Mouse (Mus musculus): ENCODE measurements at regions not wholly inside any gene's neighbourhood (a gene's known extent, or its start where the extent isn't known, plus 50 kb on each side); places are given as distances from the start of the nearest gene placed in this dataset.
A peak's percentile ranks its signal among the peaks of the same experiment; 100 is the strongest.

DNA sequence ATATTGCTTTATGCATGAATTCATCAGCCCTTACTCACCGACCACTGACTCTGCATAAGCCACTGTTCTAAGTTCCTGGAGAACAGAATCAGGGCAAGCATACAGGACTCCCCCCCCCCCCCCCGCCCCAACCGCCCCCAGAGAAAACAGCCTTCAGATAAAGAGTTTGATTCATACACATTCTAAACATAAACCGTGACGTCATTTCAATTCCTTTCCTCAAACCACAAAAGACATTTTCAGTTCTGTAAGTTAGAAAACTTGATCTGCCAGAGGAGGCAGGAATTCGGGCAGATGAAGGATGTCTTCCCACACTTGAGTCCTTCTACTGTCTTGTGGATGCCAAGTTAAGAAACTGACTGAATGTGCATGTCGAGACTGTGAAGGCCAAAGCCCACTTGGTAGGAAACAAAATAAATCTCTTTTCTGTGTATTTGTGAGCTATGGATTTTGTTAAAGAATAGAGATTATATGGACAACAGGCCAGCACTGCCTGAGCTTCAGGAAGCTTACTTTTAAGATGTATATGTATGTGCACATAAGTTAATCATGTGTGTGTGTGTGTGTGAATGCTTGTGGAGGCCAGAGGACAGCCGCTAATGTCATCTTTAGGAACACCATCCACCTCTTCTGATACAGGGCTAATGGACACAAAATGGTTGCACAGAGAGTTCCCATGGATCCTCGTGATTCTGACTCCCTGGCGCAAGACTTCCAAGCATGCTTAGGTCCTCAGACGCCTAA, 202.4 kb downstream of the Sox4 start:
- DNase-seq = no peak

DNA sequence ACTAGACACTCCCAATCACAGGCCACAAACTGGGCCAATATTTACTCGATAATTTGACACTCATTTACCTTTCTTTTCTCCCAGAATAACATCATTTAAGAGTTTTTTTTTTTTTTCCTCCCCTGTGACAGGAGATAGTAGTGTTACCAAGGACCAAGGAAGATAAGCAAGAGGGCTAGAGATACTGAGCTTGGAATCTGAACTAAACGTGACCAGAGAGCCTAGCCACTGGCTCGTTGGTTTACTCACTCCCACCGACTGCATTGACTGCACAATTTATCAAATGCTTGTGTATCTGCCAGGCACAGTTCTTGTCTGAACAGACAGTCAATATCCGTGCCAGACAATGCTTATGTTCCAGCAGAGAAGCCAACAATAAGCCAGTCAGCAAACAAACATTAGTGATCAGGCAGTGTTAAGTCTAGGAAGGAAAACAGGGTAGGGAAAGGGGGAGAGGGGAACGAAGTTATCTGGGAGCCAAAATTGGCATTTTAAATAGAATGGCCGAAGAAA, 213.3 kb downstream of the Sox4 start:
- no peak for DNase-seq

DNA sequence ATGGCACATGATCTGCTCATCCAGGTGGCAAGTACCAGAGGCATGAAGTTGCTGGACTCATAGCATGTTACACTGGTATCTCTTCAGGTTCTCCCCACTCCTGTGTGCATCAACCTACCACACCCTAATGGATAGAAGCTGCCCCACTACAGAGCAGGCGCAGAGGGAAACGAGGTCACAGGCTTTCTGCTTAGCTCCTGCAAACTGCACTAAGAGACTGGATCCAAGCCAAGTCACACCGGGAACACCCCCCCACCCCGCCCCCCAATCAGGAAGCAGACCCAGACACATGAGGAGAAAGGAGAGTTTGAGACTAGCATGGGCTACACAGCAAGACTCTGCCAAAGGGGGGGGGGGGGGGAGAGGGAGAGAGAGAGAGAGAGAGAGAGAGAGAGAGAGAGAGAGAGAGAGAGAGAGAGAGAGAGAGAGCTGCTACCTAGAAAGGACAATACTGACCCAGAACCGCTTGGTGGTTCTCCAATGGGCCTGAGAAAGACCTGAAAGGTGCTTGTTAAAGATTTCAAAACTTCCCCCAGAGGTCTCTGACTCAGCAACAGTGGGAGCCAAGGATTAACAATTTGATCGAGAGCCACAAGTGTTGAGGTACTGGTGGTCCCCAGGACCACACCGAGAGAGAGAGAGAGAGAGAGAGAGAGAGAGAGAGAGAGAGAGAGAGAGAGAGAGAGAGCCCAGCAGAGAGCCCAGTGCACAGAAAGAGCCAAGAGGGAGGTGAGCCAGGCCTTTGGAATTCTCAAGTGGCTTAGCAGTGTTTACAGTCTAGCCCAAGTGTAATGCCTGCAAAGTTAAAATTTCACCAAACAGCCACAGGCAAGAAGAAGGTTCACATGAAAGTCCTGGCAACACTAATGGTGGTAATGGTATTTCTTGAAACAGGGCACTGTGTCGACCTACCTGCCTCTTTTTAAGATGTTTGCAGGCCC, 215.1 kb downstream of the Sox4 start:
- DNase-seq = no peak

DNA sequence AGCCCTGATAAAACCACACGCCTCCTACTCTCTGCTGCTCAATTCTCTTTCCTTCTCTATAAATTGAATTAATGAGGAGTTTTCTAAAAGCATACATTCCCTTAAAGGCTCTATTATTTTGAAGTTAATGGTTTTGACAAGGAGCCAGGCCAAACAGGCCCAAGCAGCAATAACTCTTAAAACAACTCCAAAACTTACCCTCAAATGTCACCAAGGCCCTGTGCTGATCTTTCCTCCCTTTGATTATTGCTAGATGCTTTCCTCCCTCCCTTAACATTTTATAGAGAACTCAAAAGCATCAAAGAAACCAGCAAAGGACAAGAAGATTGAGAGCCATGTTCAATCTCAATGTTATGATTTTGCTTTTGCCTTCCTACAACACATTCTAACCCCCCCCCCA, 221.0 kb downstream of the Sox4 start:
- DNase-seq = no peak

DNA sequence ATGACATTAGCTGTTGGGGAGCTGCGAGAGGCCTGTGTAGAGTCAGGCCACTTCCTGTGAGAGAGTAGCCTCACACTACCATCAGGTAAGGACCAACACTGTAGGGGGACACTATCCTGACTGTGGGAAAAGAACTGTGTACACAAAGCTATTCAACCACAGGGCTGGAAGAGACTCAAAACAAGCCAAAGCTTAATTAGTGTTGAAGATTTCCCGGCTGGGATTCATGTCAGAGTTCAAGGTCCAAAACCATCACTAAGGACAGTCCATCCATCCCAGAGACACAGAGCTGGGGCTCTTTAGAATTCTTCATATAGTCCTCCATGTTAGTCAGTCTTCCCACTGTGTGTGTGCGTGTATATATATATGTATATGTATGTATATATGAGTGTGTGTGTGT, 221.5 kb downstream of the Sox4 start:
- no peak for DNase-seq

DNA sequence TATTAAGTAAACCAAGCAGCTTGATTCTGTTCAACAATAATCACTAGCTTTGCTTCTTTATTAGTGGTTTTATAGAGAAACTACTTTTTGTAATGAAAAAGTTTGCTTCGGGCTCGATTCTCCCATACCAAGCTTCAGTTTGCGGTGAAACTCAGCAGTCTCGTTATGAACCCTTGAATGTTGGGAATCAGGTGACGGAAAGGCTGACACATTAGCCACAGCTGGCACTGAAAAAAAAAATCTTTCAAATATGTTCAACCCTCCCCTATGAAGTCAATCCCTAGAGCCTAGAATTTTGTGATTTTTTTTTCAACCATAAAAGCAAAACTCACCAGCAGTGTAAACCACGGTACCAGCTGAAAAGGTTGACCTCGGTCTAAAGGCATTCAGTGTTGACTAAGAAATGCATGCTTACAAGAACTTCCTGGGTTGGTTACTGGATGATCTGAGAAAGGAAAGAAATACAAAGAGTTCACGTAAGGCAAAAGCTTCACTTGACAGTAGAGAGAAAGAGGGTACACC, 223.4 kb downstream of the Sox4 start:
- DNase-seq = no peak

DNA sequence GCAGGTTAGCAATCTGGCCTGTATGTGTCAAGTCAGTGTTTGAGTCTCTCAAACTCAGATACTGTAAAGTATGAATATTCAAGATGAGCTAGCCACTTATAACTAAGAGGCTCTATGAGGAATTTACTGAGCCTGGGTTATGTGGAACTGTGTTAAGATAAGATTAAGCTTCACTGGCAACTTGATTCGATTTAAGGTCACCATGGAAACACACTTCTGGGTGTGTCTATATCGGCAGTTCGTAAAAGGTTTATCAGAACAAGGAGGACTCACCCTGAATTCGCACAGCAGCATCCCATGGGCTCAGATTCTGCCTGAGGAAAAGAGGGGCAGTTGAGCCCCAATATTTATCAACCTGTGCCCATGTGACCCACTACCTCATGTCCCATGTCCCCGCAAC, 224.7 kb downstream of the Sox4 start:
- DNase-seq = no peak

DNA sequence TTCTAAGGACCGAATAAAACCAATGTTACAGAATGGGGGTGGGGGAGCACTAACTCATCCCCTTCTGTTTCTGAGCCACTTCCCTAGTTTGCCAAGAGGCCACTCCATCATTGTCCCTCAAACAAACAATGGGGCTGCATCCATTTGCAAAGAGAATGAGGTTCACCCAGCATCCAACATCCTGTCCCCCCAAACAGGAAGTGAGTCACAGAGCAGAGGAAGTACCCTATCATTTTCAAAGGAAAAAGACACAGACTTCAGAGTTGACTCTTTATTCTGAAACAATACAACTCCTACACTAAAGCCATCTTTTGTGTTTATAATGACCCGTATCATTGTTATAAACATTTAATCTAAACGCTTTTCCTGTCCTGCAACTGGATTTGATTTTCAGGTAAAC, 229.2 kb downstream of the Sox4 start:
- no peak for DNase-seq

DNA sequence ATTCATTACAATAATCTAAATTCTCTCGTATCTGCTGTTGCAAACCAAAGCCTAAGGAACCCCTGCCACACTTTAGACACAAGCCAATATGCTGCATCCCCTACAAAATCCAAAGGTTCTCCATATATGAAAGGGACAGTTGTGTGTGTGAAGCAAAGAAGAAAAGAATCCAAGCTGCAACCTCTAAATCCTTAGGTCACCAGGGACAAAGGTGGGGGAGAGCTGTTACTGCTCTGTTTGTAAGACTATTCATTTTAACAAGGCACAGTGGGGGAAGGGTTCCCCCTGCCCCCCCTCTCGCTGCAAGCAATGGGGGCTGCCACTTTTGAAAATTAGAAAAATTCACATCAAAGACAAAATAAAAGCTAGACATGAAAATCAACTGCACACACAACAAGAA, 231.4 kb downstream of the Sox4 start:
- DNase-seq = no peak

DNA sequence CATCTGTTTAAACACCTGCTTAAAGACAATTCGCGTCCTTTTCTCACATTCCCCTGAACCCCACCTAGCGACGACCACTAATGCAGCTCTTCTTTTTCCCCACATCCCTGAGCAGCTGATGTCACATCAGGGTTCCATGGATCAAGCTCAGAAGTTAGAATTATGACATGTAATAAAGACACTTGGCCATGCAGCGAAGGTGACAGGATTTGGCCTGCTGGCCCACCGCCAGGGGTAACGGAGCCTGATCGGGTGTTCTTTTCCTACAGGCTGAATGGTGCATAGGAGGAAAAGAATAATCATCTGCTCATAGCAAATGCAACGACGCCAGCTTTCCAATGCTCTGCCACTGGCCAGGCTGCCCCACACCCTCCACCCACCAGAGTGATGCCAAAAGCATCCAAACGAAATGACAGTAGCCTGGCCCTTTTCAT, 231.9 kb downstream of the Sox4 start:
- peak; percentile 27 for DNase-seq

DNA sequence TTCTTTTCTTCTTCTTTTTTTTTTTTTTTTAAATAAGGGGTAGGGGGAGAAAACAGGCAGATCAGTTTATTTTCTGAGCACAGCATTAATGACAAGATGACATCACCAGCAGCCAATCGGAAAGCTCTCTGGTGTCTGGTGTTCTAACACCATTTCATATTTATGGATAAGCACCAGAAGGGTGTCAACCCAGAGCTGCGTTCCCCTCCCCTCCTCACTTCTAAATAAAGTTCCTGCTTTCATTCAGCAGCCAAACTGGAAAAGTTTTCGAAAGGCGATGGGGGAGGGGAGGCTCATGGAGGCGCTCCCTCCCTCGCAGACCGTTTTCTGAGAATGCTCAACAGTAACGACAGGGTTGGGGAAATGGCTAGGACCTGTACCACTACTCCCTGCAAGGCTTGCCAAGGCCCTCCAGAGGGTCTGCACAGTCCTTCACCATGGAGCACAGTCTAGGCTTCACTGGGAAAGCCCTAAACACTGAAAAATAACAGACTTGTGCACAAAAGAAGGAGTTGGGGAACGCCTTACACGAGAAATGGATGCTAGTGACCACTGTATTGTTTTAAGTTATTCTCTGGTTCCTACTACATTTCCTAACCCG, 232.8 kb downstream of the Sox4 start:
- peak; percentile 69 for DNase-seq

DNA sequence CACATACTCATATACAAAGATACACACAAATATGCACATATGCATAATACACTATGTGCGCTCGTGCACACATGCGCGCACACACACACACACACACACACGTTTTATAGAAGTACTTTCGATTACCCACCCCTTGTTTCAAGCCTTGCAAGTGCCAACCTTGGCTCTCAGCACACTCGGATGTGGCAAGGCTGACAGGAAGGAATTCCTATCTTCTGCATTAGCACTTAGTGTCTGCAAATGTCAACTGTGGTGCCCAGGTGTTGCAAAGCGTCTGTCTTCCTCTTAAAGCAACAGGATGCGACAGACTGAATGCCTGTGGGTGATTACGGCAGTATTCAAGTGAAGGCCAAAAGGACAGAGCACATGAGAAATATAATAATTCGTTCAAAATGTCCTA, 233.3 kb downstream of the Sox4 start:
- peak; percentile 11 for DNase-seq

DNA sequence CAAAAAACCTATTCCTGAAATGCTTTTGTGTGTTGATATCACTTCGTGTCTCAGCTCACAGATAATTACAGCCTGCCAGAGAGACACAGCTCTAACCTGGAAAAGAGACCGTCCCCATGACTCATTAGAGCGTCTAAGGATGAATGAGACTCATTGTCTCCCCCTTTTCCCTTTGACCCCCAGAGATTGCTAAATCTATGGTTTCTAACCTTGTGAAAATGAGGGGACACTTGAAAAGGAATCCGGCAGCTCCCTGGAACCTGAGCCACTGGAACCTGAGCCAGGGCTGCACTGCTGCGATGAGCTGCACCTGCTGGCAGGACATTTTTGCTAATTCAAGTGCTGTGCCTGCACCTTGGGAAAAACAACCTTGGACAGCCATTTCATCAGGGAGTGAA, 234.6 kb downstream of the Sox4 start:
- no peak for DNase-seq

DNA sequence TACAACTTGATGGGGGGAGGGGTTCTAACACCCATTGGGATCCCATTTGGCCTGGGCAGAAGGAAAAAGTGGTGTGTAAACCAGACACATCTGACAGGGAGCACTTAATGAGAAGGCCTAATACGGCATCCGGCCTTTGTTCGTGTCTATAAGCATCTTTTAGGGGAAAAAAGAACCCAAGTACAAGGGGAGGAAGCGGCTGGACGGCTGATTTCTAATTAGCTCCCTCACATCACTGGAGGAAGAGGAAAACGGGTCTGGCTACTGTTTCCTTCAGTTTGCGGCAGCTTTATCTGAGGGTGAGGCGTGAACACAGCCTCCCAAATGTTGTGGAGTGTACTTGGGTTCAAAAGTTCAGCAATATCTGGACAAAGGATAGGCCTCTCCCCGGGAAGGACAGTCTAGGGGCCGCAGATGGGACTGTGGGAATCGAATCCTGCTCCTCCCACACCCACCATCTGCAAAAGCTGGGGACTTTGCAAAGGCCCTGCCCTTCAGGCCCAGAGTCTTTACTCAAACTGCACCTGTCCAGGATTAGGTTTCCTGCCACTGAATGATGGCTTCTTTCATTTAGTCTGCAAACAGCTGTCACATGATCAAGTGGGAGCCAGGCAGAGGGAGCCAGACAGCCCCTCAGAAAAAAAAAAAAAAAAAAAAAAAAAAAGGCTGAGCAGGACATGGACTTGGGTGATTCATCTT, 235.2 kb downstream of the Sox4 start:
- DNase-seq = no peak

DNA sequence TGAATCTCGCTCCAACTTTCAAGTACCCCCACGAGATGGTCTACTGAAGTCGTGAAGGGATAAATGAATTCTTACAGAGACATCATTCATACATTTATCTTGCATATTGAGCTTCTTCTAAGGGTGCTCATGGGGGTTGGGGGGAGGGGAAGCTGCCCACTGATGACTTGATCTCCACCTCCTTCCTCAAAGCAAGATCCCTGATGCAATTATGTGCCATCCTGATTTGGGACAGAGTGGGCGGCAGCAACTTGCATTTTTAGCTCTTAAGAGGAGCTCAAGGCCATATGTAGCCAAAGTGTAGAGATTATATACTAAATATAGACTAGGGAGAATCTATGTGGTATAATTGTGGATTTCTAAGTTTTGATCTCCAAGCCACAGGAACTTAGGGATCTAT, 236.1 kb downstream of the Sox4 start:
- no peak for DNase-seq

DNA sequence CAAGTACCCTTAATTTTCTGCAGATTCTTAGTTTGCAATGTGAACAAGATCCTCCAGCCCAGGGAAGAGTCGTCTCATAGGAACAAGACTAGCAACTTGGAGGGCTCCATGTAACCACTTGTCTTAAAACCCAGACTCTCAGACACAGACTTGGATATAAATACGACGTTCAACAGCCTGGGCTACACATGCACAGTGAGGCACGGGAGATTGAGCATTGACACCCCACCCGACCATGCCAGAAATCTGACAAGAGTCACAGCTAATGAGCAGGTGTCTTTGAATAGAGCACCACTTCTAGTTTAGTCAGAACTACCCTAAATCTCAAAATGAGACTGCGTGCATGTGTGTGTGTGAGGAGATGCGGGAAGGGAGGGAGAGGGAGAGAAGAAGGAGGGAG, 243.5 kb downstream of the Sox4 start:
- no peak for DNase-seq

DNA sequence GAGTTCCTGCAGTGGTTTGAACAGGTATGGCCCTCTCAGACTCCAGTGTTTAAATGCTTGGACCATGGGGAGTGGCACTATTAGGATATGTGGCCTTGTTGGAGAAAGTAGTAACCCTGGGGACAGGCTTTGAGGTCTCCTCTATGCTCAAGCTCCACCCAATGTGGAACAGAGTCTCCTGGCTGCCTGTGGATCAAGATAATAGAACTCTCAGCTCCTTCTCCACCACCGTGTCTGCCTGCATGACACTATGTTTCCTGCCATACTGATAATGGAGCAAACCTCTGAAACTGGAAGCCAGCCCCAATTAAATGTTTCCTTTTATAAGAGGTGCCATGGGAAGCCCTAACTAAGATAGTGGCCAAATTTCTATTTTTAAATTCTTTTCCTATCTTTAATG, 252.2 kb downstream of the Sox4 start:
- DNase-seq = no peak

DNA sequence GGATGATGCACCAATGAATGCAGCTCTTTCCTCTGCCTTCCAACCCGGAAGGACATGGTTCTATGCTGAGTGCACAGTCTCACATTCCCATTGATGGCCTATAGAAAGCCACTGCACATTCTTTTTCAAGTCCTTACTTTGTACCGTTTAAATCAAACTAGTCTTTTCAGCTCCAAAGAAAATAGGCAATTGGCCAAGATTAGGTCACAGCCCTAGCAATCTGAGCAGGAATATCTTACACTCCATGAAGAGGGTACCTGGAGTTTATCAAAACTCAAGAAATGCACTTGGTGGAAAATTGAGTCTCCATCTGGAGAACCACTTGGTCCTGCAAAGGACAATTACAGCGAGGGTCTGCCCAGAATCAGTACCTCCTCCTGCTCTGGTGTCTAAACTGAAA, 253.4 kb downstream of the Sox4 start:
- DNase-seq = no peak

DNA sequence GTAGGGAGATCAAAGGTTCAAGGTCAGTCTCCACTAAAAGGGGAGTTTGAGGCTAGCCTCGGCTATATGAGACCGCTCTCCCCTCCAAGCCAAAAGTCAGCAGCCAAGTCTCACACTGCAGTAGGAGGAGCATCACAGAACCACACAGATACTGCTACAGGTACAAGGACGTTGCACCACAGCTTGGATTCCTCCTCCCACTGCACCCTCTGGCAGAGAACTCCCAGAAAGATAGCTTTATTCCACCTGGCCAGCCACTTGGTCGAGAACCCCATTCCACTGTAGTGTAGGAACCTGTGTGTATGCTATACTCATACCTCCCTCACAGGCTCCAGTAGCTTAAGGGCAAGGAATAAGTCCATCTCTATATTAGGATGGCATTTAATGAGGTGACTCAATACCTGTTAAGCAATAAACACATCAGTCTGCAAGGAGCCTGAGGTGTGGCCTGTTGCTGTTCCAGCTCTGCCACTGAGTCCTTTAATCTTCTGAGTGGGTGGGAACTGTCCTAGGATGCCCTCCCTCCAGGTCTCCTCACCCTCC, 254.0 kb downstream of the Sox4 start:
- no peak for DNase-seq

DNA sequence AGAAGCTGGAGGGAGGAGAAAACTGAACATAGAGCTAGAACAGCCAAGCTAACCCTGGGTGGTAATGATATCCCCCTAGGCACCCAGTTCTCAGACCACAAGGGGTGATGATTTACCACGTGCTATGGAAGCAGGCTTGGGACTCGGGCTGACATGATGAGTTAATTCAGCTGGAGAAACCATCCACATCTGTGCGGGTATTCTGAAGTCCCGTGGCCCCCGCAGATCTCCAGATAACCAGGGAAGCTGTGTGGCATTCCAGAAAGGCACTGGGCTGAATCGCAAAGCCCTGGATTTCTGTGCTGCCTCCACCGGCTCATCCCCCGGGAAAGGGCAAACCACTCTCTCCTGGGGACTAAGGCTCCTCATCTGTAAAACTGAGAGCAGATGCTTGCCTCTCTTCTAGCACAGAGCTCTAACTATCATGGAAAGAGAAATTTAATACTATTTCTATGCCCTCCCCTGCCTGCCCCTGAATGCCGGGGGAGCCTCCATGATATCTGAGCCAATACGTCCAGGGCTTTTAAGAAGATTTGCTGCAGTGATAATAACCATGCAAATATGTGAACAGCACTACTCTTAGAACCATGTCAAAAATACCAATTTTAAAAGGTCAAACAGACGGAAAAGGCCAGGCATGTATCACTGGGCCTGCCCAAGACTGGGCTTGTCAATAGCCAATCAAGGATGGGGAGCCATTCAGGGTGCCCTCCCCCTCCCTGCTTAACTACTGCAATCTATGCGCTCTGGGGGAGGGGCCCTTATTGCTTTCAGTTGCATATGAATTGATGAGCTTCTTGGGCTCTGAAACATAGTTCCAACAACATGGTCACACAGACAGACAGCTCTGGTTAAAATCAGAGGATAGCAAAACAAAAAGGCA, 255.5 kb downstream of the Sox4 start:
- DNase-seq = no peak

DNA sequence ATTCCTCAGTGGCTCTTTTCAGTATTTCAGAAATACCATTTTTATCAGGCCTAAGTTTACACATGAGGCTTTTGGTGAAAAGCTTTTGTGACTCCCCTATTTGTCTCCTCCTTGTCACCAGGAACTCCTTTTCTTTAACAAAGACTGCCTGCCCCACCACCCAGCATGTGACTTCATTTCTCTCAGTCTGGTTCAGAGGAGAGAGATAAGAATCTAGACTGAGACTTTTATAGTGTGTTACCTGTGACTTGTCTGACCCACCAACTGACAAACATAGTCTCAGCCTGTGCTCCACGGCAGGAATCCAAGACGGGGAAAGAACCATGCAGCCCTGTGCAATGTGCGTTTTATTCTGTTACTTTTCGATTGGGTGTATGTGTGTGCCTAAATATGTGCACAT, 260.4 kb downstream of the Sox4 start:
- no peak for DNase-seq
